In genomic region chr1:132659604-132660003, GRCm38 (mm10) we compare ENCODE assay signal across 9 mouse cellular contexts.
DNase-seq lines count a peak whose midpoint lies in the region; ATAC-seq and TF ChIP-seq lines count a peak whose summit lies in the region.
"Had no signal": no experiment of that assay in that cellular context is flagged by ENCODE, and none has a peak within 500 bp of the region (broad histone marks: within the 10 kb centered on the region; RNA-seq: fewer than 3 reads in every experiment).

No protein-coding gene starts in this region.

- H3K9ac ChIP-seq in forebrain, postnatal 0 days: no peak overlapping the region
- no peak overlapping the region for H3K9ac ChIP-seq in midbrain, embryonic 11.5 days (ENCODE audit: low read length)
- H3K9ac ChIP-seq: liver, embryonic 12.5 days had no signal

- 12% methylated on average over 3 of the region's 3 CpGs for WGBS in forebrain, postnatal 0 days
- 30% methylated on average over 3 of the region's 3 CpGs for WGBS in midbrain, embryonic 11.5 days

- H3K4me2 ChIP-seq in forebrain, postnatal 0 days (ENCODE audit: low read depth): no peak overlapping the region
- H3K4me2 ChIP-seq in midbrain, embryonic 11.5 days: no peak overlapping the region
- H3K4me2 ChIP-seq: liver, embryonic 12.5 days had no signal

- H3K36me3 ChIP-seq in forebrain, postnatal 0 days (ENCODE audit: insufficient read depth): peaks cover 10% of the 10 kb centered on the region
- H3K36me3 ChIP-seq in midbrain, embryonic 11.5 days (ENCODE audit: control insufficient read depth, insufficient read depth, low read length): no peaks in the 10 kb centered on the region
- H3K36me3 ChIP-seq: liver, embryonic 12.5 days had no signal

- TF ChIP-seq CTCF in forebrain, postnatal 0 days (IDR thresholded peaks at IDR 0.05; ENCODE audit: low read depth): peak; percentile 28

- peak; percentile 29 for DNase-seq in retina, embryonic 14.5 days (ENCODE audit: low spot score)
- no peak for DNase-seq in retina, postnatal 1 day
- peak; percentile 85 for DNase-seq in forebrain, postnatal 0 days
- DNase-seq in midbrain, embryonic 11.5 days (ENCODE audit: low spot score, missing footprints): no peak
- no peak for DNase-seq in thymus, postnatal 36 days
- no peak for DNase-seq in cerebellum, adult 18-20 months

- H3K27ac ChIP-seq in forebrain, postnatal 0 days (ENCODE audit: low read depth, low read length): peak overlapping the region; percentile 88
- H3K27ac ChIP-seq in midbrain, embryonic 11.5 days (ENCODE audit: low read depth, low read length): peak overlapping the region; percentile 78
- H3K27ac ChIP-seq: kidney, postnatal 0 days; liver, embryonic 12.5 days had no signal

- no peak overlapping the region for H3K4me3 ChIP-seq in forebrain, postnatal 0 days (ENCODE audit: low read depth, low read length)
- H3K4me3 ChIP-seq in midbrain, embryonic 11.5 days (ENCODE audit: low read depth, low read length): no peak overlapping the region
- H3K4me3 ChIP-seq: liver, embryonic 12.5 days had no signal

- no peaks in the 10 kb centered on the region for H3K9me3 ChIP-seq in forebrain, postnatal 0 days (ENCODE audit: low read length)
- no peaks in the 10 kb centered on the region for H3K9me3 ChIP-seq in midbrain, embryonic 11.5 days (ENCODE audit: control insufficient read depth, low read length)
- H3K9me3 ChIP-seq: liver, embryonic 12.5 days had no signal

- H3K4me1 ChIP-seq in forebrain, postnatal 0 days (ENCODE audit: insufficient read depth): peaks cover 28% of the 10 kb centered on the region
- peaks cover 14% of the 10 kb centered on the region; the same call in 1 of the 2 replicates for H3K4me1 ChIP-seq in midbrain, embryonic 11.5 days (ENCODE audit: control insufficient read depth, insufficient read depth, low read length)
- H3K4me1 ChIP-seq: liver, embryonic 12.5 days had no signal

- H3K27me3 ChIP-seq in forebrain, postnatal 0 days (ENCODE audit: insufficient read depth, low read length): no peaks in the 10 kb centered on the region
- H3K27me3 ChIP-seq in midbrain, embryonic 11.5 days (ENCODE audit: control insufficient read depth, insufficient read depth, low read length): no peaks in the 10 kb centered on the region

- ATAC-seq in forebrain, postnatal 0 days: peak; percentile 94
- ATAC-seq in midbrain, embryonic 11.5 days (ENCODE audit: low FRiP score): no peak
- ATAC-seq in cerebellum, adult (ENCODE audit: insufficient number of reproducible peaks, low FRiP score, low TSS enrichment): no peak
- ATAC-seq: liver, embryonic 12.5 days had no signal

Comparison
In these comparisons a context has a peak if more than half of its experiments do, and no peak if none do; other contexts are left out.
1. DNase-seq: peak in retina, embryonic 14.5 days (single experiment) and forebrain, postnatal 0 days (single experiment); none in retina, postnatal 1 day (single experiment), midbrain, embryonic 11.5 days (single experiment), thymus, postnatal 36 days (0 of 2) and cerebellum, adult 18-20 months (0 of 2).